Mouse (Mus musculus) thymus, postnatal 0 days (tissue): ENCODE results near the gene Acvr2a. TPM values are rescaled to one million over a fixed set of nuclear protein-coding genes. Genes with fewer than 3 reads are reported as not detected.
"Not testable (repeated sequence)": the region's sequence is repeated elsewhere in the genome, so short reads cannot be mapped to it uniquely, and the experiment has no call there.

Experiments
- DNase-seq: peaks from one replicate; pipeline ENCODE4 v3.0.0-alpha.2; 2015; ENCODE audit warnings: low spot score
- polyA plus RNA-seq: library from polyadenylated mRNA; unstranded; fragments of >200 nt; fragmentation: Nextera tagmentation; extraction: Ambion mirVana; gene quantifications from 2 replicates; pipeline ENCODE4 v1.2.1, GENCODE M21; 2015

The Acvr2a gene
- 1.8 and 2.5 TPM in 2 replicates for polyA plus RNA-seq

GRCm38 (mm10) chr2:48813371-48814222 lies at the start of gene Acvr2a:
TSS of gene Acvr2a (plus strand) at chr2:48814109.
- DNase-seq, result peak; percentile 70

GRCm38 (mm10) chr2:48766513-48766912 lies 47.4 kb upstream of the Acvr2a start:
- DNase-seq, result no peak

GRCm38 (mm10) chr2:48767778-48768177 lies 46.1 kb upstream of the Acvr2a start:
- no peak for DNase-seq

DNA sequence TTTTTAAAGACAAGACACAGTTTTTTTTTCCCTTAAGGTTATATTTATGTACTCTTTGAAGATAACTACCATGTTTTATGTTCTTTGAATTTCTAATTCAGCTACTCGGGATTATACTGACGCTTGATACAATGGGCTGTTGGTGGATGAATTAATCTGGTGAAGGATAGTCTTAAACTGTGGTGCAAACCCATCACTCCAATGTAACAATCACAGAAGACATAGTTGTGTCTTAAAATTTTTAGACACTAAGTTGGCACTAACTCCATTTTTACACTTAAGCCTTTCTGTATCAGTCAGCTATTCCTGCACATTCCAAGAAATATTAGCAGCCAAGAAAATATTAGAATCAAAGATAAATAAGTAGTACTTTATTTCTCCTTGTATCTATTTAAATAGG lies 45.7 kb upstream of the Acvr2a start:
- no peak for DNase-seq

- no peak for DNase-seq
Measured at GRCm38 (mm10) chr2:48770100-48770499, 43.8 kb upstream of the Acvr2a start.

GRCm38 (mm10) chr2:48770634-48771033 lies 43.3 kb upstream of the Acvr2a start:
- DNase-seq, result no peak

GRCm38 (mm10) chr2:48775281-48775680 lies 38.6 kb upstream of the Acvr2a start:
- DNase-seq, result no peak

DNA sequence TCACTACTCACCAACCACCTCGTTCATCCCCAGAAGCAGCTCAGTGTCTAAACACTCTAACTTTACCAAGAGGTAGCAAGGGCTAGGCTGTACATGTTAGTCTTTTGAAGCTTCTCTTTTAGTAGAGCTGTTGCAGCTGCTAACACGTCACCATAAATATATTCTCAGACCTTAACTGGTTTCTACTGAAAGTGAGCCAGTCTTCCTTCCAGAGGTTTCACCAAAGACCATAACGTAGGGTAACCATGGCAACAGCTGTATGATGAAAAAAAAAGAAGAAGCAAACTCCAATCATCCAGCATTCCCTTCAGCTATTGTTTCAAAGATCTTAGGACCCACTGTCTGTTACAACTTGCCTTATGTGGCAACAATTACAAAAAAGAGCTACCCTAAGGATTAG lies 25.0 kb upstream of the Acvr2a start:
- no peak for DNase-seq

- peak; percentile 11 for DNase-seq
Measured at GRCm38 (mm10) chr2:48814223-48815038, 522 bp downstream of the Acvr2a start.

GRCm38 (mm10) chr2:48815039-48815590 lies 1.2 kb downstream of the Acvr2a start:
- DNase-seq, result no peak

GRCm38 (mm10) chr2:48816141-48817028 lies 2.5 kb downstream of the Acvr2a start:
- no peak for DNase-seq

- no peak for DNase-seq
Measured at GRCm38 (mm10) chr2:48825878-48826277, 12.0 kb downstream of the Acvr2a start.

GRCm38 (mm10) chr2:48826380-48826779 lies 12.5 kb downstream of the Acvr2a start:
- DNase-seq, result no peak

DNA sequence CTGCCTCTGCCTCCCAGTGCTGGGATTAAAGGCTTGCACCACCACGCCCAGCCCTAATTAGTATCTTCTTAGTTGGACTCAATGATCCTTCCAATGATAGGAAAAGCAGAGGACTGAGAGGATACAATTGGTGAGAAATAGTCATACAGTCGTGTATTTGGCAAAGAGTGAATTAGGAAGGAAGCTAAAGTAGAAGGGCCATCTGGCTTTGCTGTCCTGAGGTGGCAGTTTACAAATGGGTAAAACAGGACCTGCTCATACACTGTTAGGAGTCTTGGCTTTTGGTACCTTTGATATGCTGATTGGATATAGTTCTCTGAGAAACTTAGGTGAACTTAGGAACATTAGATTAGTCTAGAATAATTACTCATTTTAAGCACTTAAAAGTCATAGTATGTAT lies 16.6 kb downstream of the Acvr2a start:
- DNase-seq, result no peak

GRCm38 (mm10) chr2:48832305-48832704 lies 18.4 kb downstream of the Acvr2a start:
- no peak for DNase-seq

- DNase-seq, result no peak
Measured at GRCm38 (mm10) chr2:48833884-48834450, 20.1 kb downstream of the Acvr2a start.

DNA sequence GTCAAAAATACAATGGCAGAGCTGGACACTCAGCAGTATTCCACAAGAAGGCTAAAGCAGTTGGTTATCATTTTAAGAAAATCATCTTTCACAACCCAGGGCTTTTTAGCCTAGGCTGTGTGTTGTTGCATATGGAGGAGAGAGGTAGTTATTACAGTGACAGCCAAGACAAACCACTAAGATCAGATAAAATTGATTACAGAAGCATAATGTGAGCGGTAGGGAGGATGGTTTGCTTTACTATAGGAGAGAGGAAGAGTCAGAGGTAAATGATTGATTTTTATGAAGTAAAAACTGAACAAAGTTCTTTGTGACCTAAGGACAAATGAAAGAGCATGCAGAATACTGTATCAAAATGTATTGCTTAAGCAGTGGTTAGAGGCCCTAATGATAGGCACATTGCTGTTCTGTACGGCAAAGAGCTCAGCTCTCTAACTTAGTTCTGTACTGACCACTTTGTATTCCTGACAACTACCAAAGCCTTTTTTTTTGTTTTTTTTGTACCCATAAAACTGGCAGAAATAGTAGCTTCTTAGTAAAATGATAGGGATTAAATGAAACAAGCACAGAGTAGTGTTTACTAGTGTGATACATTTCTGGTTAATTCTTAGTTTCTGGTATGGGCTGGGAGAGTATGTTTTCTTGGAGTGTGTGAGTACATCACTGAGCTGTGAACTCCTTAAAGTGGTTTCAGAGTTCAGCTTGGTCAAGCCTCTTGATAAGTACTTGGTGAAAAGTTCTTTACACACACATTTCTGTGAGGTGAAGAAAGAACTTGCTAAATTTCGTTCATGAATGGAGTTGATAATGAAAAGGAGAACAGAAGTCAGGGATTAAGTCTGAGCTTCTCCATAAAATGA lies 27.9 kb downstream of the Acvr2a start:
- no peak for DNase-seq

DNA sequence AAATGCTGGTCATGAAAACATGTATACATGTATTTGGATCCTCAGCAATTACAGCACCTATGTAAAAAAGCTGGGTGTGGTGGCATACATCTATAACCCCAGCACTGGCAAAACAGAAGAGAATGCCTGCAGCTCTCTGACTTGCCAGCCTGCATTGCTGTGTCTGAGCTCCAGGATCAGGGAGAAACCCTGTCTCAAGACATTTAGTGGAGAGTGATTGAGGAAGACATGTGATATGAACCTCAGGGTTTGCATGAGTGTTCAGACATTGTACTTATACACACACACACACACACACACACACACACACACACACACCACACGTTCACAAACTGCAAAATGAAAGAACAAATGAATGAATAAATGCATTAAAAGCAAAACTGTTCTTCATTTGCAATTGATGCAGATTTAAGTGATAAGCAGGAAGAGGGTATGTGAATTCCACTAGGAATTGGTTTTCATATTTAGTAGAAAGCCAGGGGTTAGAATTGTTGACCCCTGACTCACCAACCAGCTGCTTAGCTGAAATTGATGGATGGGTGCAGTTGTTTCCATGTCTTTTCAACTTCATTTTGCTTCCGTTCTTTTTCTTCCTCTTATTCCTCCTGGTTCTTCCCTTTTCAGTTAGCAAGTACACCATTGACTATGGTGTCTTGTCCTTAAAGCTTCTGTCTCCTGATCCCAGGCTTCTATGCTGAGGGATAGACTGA lies 32.9 kb downstream of the Acvr2a start:
- no peak for DNase-seq

- DNase-seq, result not testable (repeated sequence)
Measured at GRCm38 (mm10) chr2:48865596-48865995, 51.7 kb downstream of the Acvr2a start.
